Mouse (Mus musculus): Measurements from ENCODE around the gene Hs6st3. TPM values are rescaled to one million over a fixed set of nuclear protein-coding genes. Genes with fewer than 3 reads are reported as not detected.

The Hs6st3 gene
- polyA plus RNA-seq, 1 experiment, result not detected

DNA sequence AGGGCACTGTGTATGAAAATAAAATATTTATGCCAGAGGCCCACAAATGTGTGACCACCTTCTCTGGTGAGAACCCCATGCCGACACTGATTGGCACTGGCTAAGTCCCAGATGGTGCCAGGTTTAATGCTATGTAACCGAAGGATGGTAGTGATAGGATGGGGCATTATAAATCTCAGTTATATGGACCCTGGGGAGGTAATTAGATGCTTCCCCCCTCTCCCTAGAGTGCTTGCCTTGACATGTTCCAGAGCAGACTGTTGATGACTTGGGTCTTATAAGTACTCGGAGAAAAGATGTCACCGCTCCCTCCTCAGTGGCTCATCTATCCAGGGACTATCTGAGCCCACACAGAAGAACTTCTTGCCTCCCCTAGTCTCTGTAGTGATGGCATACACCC, 561.8 kb downstream of the Hs6st3 start:
- TF ChIP-seq GATA1 (IDR thresholded peaks at IDR 0.05; ENCODE audit: low read length) (no peak), TAL1 (IDR thresholded peaks at IDR 0.05; ENCODE audit: low read length) (no peak)
- peaks cover 23% of the 10 kb centered on the region for H3K9me3 ChIP-seq (ENCODE audit: control insufficient read depth, low read length)
- no peaks in the 10 kb centered on the region for H3K36me3 ChIP-seq (ENCODE audit: control insufficient read depth)
- no peak overlapping the region for H3K4me3 ChIP-seq (replicated peaks)
- H3K27me3 ChIP-seq (ENCODE audit: control insufficient read depth), result no peaks in the 10 kb centered on the region
- no peaks in the 10 kb centered on the region for H3K4me1 ChIP-seq (ENCODE audit: control insufficient read depth)

GRCm38 (mm10) chr14:119714712-119715111, 576.6 kb downstream of the Hs6st3 start:
- H3K9me3 ChIP-seq (ENCODE audit: control insufficient read depth, low read length), result peaks cover 33% of the 10 kb centered on the region
- H3K36me3 ChIP-seq (ENCODE audit: control insufficient read depth), result no peaks in the 10 kb centered on the region
- no peak overlapping the region for H3K4me3 ChIP-seq (replicated peaks)
- H3K4me1 ChIP-seq (ENCODE audit: control insufficient read depth), result no peaks in the 10 kb centered on the region
- no peaks in the 10 kb centered on the region for H3K27me3 ChIP-seq (ENCODE audit: control insufficient read depth)
- TF ChIP-seq TAL1 (IDR thresholded peaks at IDR 0.05; ENCODE audit: low read length) (no peak), GATA1 (IDR thresholded peaks at IDR 0.05; ENCODE audit: low read length) (no peak)

DNA sequence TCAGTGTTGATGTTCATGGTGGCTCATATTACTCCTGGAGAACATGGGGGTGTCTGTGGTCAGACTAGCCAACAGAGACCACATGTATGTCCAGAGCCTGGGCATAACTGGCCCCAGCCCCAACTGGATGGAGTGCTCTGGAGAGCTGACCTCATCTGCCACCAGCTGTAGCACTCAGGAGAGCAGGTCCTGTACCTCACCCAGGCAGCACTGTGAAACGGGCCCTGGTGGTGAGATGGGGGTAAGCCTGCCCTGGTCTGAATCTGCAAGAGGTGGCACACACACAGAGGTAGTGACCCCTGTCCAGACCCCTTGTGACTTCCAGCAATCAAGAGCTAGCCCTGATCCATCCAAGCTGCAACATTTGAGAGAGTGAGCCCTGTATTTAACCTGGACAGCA, 579.2 kb downstream of the Hs6st3 start:
- Histone ChIP-seq H3K36me3 (ENCODE audit: control insufficient read depth) (no peaks in the 10 kb centered on the region), H3K4me3 (replicated peaks) (no peak overlapping the region), H3K9me3 (ENCODE audit: control insufficient read depth, low read length) (peaks cover 33% of the 10 kb centered on the region), H3K27me3 (ENCODE audit: control insufficient read depth) (no peaks in the 10 kb centered on the region), H3K4me1 (ENCODE audit: control insufficient read depth) (no peaks in the 10 kb centered on the region)
- TF ChIP-seq GATA1 (IDR thresholded peaks at IDR 0.05; ENCODE audit: low read length), result no peak
- TF ChIP-seq TAL1 (IDR thresholded peaks at IDR 0.05; ENCODE audit: low read length), result no peak

DNA sequence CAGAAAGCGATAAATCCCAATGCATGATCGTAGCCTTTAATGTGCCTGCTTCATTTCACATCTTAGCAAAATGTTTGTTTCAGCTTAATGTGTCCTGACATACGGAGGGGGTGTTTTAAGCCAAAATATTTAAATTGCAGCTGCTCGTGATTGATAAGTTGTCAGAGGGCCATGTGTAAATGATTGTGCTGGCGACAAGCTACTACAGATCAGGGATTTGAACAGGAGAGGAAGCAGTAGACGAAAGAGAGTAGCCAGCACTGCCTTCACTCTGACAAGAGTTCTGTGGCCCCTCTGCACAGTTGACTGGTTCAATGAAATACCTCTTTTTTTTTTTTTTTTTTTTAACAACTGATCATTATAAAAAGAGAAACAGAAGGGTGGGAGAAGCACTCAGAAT, 587.0 kb downstream of the Hs6st3 start:
- no peaks in the 10 kb centered on the region for H3K36me3 ChIP-seq (ENCODE audit: control insufficient read depth)
- TF ChIP-seq TAL1 (IDR thresholded peaks at IDR 0.05; ENCODE audit: low read length) (no peak), GATA1 (IDR thresholded peaks at IDR 0.05; ENCODE audit: low read length) (no peak)
- H3K27me3 ChIP-seq (ENCODE audit: control insufficient read depth), result no peaks in the 10 kb centered on the region
- H3K4me3 ChIP-seq (replicated peaks), result no peak overlapping the region
- no peaks in the 10 kb centered on the region for H3K4me1 ChIP-seq (ENCODE audit: control insufficient read depth)
- peaks cover 19% of the 10 kb centered on the region for H3K9me3 ChIP-seq (ENCODE audit: control insufficient read depth, low read length)

DNA sequence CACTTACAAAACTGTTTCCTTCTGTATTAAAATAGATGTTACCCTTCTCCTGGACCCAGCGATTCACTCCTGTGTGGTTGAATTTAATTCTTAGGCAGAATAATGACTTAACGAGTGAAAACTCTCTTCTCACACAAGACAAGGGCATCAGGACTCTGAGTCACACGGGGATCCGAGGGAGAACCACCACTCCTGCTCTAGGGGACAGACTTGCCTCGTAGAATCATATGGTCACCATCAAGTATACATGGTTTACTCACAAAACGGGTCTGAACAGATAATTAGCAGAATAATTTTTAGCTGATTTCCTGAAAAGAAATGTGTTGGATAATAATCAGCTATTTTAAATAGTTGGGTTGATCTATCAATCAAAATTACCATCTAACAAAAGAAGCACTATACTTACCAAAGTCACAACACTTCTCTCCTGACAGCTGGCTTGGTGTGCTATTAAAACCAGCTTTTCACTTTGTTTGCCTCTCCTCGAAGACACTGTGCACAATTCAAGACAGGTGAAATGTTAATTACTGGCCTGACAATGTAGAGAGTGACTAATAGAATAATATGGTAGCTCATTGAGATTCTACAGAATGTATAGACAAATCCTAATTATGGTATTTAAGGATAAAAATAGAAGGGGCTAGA, 593.4 kb downstream of the Hs6st3 start:
- TF ChIP-seq GATA1 (IDR thresholded peaks at IDR 0.05; ENCODE audit: low read length), result no peak
- TF ChIP-seq TAL1 (IDR thresholded peaks at IDR 0.05; ENCODE audit: low read length), result no peak
- H3K4me1 ChIP-seq (ENCODE audit: control insufficient read depth), result no peaks in the 10 kb centered on the region
- H3K27me3 ChIP-seq (ENCODE audit: control insufficient read depth), result no peaks in the 10 kb centered on the region
- peaks cover 19% of the 10 kb centered on the region for H3K9me3 ChIP-seq (ENCODE audit: control insufficient read depth, low read length)
- H3K36me3 ChIP-seq (ENCODE audit: control insufficient read depth), result no peaks in the 10 kb centered on the region
- H3K4me3 ChIP-seq (replicated peaks), result no peak overlapping the region

DNA sequence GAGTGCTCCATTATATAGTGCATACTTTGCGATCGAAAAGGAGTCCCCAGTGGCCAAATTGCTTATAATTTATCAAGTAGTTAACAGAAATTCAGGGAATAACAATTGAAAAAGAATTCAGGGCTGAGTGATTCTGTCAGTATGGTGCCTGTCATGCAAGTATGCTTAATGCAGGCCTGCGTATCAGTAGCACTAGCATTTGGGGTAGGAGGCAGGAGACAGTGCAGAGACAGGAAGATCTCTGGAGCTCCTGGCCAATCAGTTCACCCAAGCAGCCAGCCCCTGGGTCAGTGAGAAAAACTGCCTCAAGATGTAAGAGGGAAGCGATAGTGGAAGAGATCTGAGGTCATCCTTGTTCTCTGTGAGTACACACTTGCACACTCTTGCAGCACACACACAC, 594.1 kb downstream of the Hs6st3 start:
- H3K4me3 ChIP-seq (replicated peaks), result no peak overlapping the region
- H3K9me3 ChIP-seq (ENCODE audit: control insufficient read depth, low read length), result peaks cover 22% of the 10 kb centered on the region
- H3K27me3 ChIP-seq (ENCODE audit: control insufficient read depth), result no peaks in the 10 kb centered on the region
- TF ChIP-seq TAL1 (IDR thresholded peaks at IDR 0.05; ENCODE audit: low read length), result no peak
- no peak for TF ChIP-seq GATA1 (IDR thresholded peaks at IDR 0.05; ENCODE audit: low read length)
- no peaks in the 10 kb centered on the region for H3K4me1 ChIP-seq (ENCODE audit: control insufficient read depth)
- H3K36me3 ChIP-seq (ENCODE audit: control insufficient read depth), result no peaks in the 10 kb centered on the region

- peaks cover 27% of the 10 kb centered on the region for H3K9me3 ChIP-seq (ENCODE audit: control insufficient read depth, low read length)
Observed at GRCm38 (mm10) chr14:119737408-119737961, 599.3 kb downstream of the Hs6st3 start.

GRCm38 (mm10) chr14:119741791-119742190, 603.6 kb downstream of the Hs6st3 start:
- H3K27me3 ChIP-seq (ENCODE audit: control insufficient read depth), result no peaks in the 10 kb centered on the region
- no peak overlapping the region for H3K4me3 ChIP-seq (replicated peaks)
- no peaks in the 10 kb centered on the region for H3K36me3 ChIP-seq (ENCODE audit: control insufficient read depth)
- no peak for TF ChIP-seq GATA1 (IDR thresholded peaks at IDR 0.05; ENCODE audit: low read length)
- TF ChIP-seq TAL1 (IDR thresholded peaks at IDR 0.05; ENCODE audit: low read length), result no peak
- no peaks in the 10 kb centered on the region for H3K4me1 ChIP-seq (ENCODE audit: control insufficient read depth)
- peaks cover 13% of the 10 kb centered on the region for H3K9me3 ChIP-seq (ENCODE audit: control insufficient read depth, low read length)

More at GRCm38 (mm10) chr14:119737408-119737961, 599.3 kb downstream of the Hs6st3 start:
- H3K36me3 ChIP-seq (ENCODE audit: control insufficient read depth), result no peaks in the 10 kb centered on the region
- H3K4me1 ChIP-seq (ENCODE audit: control insufficient read depth), result no peaks in the 10 kb centered on the region
- H3K27me3 ChIP-seq (ENCODE audit: control insufficient read depth), result no peaks in the 10 kb centered on the region
- H3K4me3 ChIP-seq (replicated peaks), result no peak overlapping the region
- TF ChIP-seq TAL1 (IDR thresholded peaks at IDR 0.05; ENCODE audit: low read length) (no peak), GATA1 (IDR thresholded peaks at IDR 0.05; ENCODE audit: low read length) (no peak)

DNA sequence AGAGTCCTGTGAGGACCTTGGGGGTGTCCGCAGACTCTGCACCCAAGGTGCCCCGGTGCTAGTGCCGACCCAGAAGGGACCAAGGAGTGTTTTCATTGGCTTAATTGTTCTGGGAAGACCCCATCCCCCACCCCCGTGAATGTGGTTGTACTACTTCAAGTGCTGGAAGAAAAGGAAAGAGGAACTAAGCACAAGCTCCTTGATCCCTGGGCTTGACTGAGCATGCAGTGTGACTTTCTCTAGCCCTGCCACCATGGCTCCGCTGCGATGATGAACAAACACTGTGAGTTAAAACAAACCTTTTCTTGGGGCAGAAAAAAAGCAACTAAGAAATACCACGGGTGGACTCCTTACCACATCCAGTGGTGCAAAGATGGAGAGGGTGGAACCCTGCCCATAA, 623.2 kb downstream of the Hs6st3 start:
- peaks cover 13% of the 10 kb centered on the region for H3K9me3 ChIP-seq (ENCODE audit: control insufficient read depth, low read length)
- H3K36me3 ChIP-seq (ENCODE audit: control insufficient read depth), result no peaks in the 10 kb centered on the region
- H3K4me1 ChIP-seq (ENCODE audit: control insufficient read depth), result no peaks in the 10 kb centered on the region
- TF ChIP-seq TAL1 (IDR thresholded peaks at IDR 0.05; ENCODE audit: low read length) (no peak), GATA1 (IDR thresholded peaks at IDR 0.05; ENCODE audit: low read length) (no peak)
- H3K4me3 ChIP-seq (replicated peaks), result no peak overlapping the region
- H3K27me3 ChIP-seq (ENCODE audit: control insufficient read depth), result no peaks in the 10 kb centered on the region
